In genomic region chr7:140859997-140860396, GRCm38 (mm10) we compare ENCODE assay signal across 23 mouse cellular contexts. TPM values are rescaled to one million over a fixed set of nuclear protein-coding genes. Genes with fewer than 3 reads are reported as not detected.
"Had no signal": no experiment of that assay in that cellular context is flagged by ENCODE, and none has a peak within 500 bp of the region (broad histone marks: within the 10 kb centered on the region; RNA-seq: fewer than 3 reads in every experiment).

No protein-coding gene starts in this region.

- ATAC-seq: liver, embryonic 12.5 days; midbrain, embryonic 16.5 days had no signal

- H3K9me3 ChIP-seq: limb, embryonic 15.5 days; liver, embryonic 12.5 days; midbrain, embryonic 10.5 days had no signal

- H3K4me2 ChIP-seq: limb, embryonic 15.5 days; liver, embryonic 12.5 days; lung, embryonic 14.5 days had no signal

- H3K27me3 ChIP-seq: limb, embryonic 15.5 days; liver, embryonic 12.5 days had no signal

- DNase-seq: kidney, adult 18-20 months; kidney, postnatal 10 days; kidney, postnatal 4 days; lung, embryonic 14.5 days; lung, postnatal 10 days; right cerebral cortex, adult 18-20 months; right cerebral cortex, postnatal 4 days; spleen, adult 18-20 months; thymus, adult 18-20 months; thymus, postnatal 14 days had no signal

- H3K9ac ChIP-seq: limb, embryonic 15.5 days; liver, embryonic 12.5 days; lung, embryonic 14.5 days had no signal

- H3K27ac ChIP-seq: left cerebral cortex, adult 2 months; limb, embryonic 15.5 days; liver, embryonic 12.5 days; midbrain, embryonic 10.5 days had no signal

- H3K4me3 ChIP-seq: limb, embryonic 15.5 days; liver, embryonic 12.5 days; midbrain, embryonic 10.5 days had no signal

RNA-seq across cellular contexts. Expression of gene Gm45785, which starts 3.9 kb away (rescaled TPM):
- total RNA-seq: layer of hippocampus, postnatal 25 days; megakaryocyte, adult 5-6 weeks had no signal
- polyA plus RNA-seq: kidney, embryonic 14.5 days; limb, embryonic 11.5 days; limb, embryonic 15.5 days; liver, embryonic 12.5 days; liver, embryonic 16.5 days; lung, embryonic 14.5 days; midbrain, embryonic 10.5 days; neural tube, embryonic 11.5 days; stomach, embryonic 14.5 days had no signal

RNA-seq across cellular contexts. Expression of gene Odf3, which starts 12.4 kb away (rescaled TPM):
- total RNA-seq: layer of hippocampus, postnatal 25 days; left cerebral cortex, adult 2 months; left cerebral cortex, postnatal 14 days; megakaryocyte, adult 5-6 weeks had no signal
- polyA plus RNA-seq: kidney, embryonic 14.5 days; limb, embryonic 11.5 days; limb, embryonic 15.5 days; liver, embryonic 16.5 days; lung, embryonic 14.5 days; midbrain, embryonic 10.5 days; midbrain, embryonic 16.5 days; neural tube, embryonic 11.5 days; stomach, embryonic 14.5 days had no signal

RNA-seq across cellular contexts. Expression of gene Scgb1c1, which starts 14.7 kb away (rescaled TPM):
- total RNA-seq: layer of hippocampus, postnatal 25 days; left cerebral cortex, adult 2 months; left cerebral cortex, postnatal 14 days; megakaryocyte, adult 5-6 weeks had no signal
- polyA plus RNA-seq: kidney, embryonic 14.5 days; limb, embryonic 11.5 days; limb, embryonic 15.5 days; liver, embryonic 12.5 days; liver, embryonic 16.5 days; lung, embryonic 14.5 days; midbrain, embryonic 10.5 days; midbrain, embryonic 16.5 days; neural tube, embryonic 11.5 days; stomach, embryonic 14.5 days had no signal
